Mouse (Mus musculus) ovary, postnatal 36 days (tissue): ENCODE data around the gene Gm20838.
"Not testable (repeated sequence)": the region's sequence is repeated elsewhere in the genome, so short reads cannot be mapped to it uniquely, and the experiment has no call there.

Source experiments
- DNase-seq: peaks from one replicate; pipeline ENCODE4 v3.0.0; 2022; ENCODE audit warnings: low spot score, mixed read lengths

Gene Gm20838

DNA sequence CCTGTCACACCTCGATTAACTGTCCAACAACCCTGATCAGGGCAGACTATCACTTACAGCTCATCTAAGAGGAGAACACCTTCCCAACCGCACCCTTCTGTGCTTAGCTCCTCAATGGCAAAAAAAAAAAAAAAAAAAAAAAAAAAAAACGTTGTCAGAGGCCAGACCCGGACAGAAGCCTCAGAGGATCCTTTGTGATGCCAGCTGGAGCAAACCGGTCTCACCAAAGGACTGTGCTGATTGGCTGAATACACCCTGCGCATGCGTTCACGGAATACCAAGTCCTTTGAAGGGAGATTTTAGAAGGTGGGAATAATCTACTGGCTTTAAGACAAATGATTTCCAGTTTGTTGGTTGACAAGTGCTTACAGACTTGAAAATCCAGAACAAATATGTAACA, at the start of gene Gm20838:
Gene Gm20838, minus strand, starts transcription at position 101 of the 400 bp plus-strand sequence.
- not testable (repeated sequence) for DNase-seq
